Mouse (Mus musculus) urinary bladder, postnatal 14 days (tissue): ENCODE data around the gene Hist1h2bg.

Source experiments
- DNase-seq: peaks from one replicate; pipeline ENCODE4 v3.0.0; 2021; ENCODE audit warnings: low spot score

Hist1h2bg gene

GRCm38 (mm10) chr13:23571022-23571503 is at the start of gene Hist1h2bg, which contains the start of gene Hist1h2ae:
Hist1h2bg (plus strand) TSS chr13:23571396.
Hist1h2ae (minus strand) TSS chr13:23571220.
- peak; percentile 59 for DNase-seq

- peak; percentile 76 for DNase-seq
Measured at GRCm38 (mm10) chr13:23521703-23522102, 49.5 kb upstream of the Hist1h2bg start.

- no peak for DNase-seq
Measured at GRCm38 (mm10) chr13:23523976-23524375, 47.2 kb upstream of the Hist1h2bg start.

GRCm38 (mm10) chr13:23524654-23525053 is 46.5 kb upstream of the Hist1h2bg start:
- peak; percentile 75 for DNase-seq

- DNase-seq, result no peak
Measured at GRCm38 (mm10) chr13:23525901-23526300, 45.3 kb upstream of the Hist1h2bg start.

GRCm38 (mm10) chr13:23526312-23526711 is 44.9 kb upstream of the Hist1h2bg start:
- peak; percentile 92 for DNase-seq

- no peak for DNase-seq
Measured at GRCm38 (mm10) chr13:23529005-23529404, 42.2 kb upstream of the Hist1h2bg start.

- DNase-seq, result no peak
Measured at GRCm38 (mm10) chr13:23529480-23530165, 41.6 kb upstream of the Hist1h2bg start.

GRCm38 (mm10) chr13:23530181-23530900 is 40.9 kb upstream of the Hist1h2bg start:
- peak; percentile 56 for DNase-seq

- DNase-seq, result peak; percentile 96
Measured at GRCm38 (mm10) chr13:23530901-23531875, 40.0 kb upstream of the Hist1h2bg start, which contains the start of gene Hist1h4h. Hist1h4h (plus strand) TSS chr13:23531050.

- no peak for DNase-seq
Measured at GRCm38 (mm10) chr13:23532262-23533075, 38.7 kb upstream of the Hist1h2bg start.

- DNase-seq, result peak; percentile 74
Measured at GRCm38 (mm10) chr13:23533560-23534367, 37.4 kb upstream of the Hist1h2bg start, which contains the start of gene Hist1h2af. Hist1h2af (plus strand) TSS chr13:23533906.

- no peak for DNase-seq
Measured at GRCm38 (mm10) chr13:23534368-23535131, 36.6 kb upstream of the Hist1h2bg start.

GRCm38 (mm10) chr13:23535137-23536075 is 35.8 kb upstream of the Hist1h2bg start, which contains the start of gene Hist1h3g:
Hist1h3g (plus strand) TSS chr13:23535422.
- peak; percentile 87 for DNase-seq

- DNase-seq, result no peak
Measured at GRCm38 (mm10) chr13:23536076-23536822, 34.9 kb upstream of the Hist1h2bg start.

- no peak for DNase-seq
Measured at GRCm38 (mm10) chr13:23537006-23537710, 34.0 kb upstream of the Hist1h2bg start.

GRCm38 (mm10) chr13:23538249-23538648 is 32.9 kb upstream of the Hist1h2bg start:
- DNase-seq, result no peak
